Mouse (Mus musculus) bone marrow, adult 2 months (tissue): Measurements from ENCODE around the gene Zfp811.

Experiments used
- CTCF ChIP-seq: fragments of 200-500 bp; IDR thresholded peaks from 2 replicates; pipeline ENCODE4 v1.5.1; 2011; ENCODE audit warnings: low read length, control low read depth; ENCODE audit not compliant: control insufficient read depth, insufficient read depth
- POLR2A ChIP-seq: fragments of 200-500 bp; IDR thresholded peaks from 2 replicates; pipeline ENCODE4 v1.6.1; 2011; ENCODE audit warnings: low read depth, mild to moderate bottlenecking, control low read depth, low read length, borderline replicate concordance; ENCODE audit not compliant: control insufficient read depth

DNA sequence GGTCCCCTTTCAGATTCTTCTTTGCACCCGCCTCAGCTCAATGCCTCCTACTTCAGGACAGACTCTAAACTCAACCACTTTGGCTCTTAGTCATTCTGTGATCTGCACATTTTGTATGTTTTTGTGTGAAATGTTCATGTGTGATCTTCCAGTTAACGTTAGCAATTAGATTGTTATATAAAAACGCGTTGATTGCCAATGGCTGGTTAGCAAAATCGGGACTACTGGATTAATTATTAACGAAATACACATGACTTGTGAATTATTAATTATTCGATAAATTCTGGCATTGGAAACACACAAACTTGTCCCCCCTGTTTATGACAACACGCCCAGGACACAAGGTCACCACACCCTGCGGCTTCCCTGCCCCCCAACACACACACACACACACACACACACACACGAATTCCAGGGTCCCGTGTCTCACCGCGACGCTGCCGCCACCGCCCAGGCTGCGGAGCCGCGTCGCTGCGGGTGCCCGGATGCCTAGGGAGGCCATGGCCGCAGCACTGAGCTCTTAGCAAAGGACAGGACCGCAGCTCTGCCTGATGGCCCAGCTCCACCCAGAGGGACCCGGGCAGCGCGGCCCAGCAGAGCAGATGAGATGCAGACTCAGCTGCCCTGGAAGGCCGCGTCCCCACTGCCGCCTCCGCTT lies 22.2 kb downstream of the Zfp811 start:
- TF ChIP-seq CTCF: no peak
- TF ChIP-seq POLR2A: no peak; the same call in 1 of the 2 replicates
